Mouse (Mus musculus): ENCODE measurements at regions not wholly inside any gene's neighbourhood (a gene's known extent, or its start where the extent isn't known, plus 50 kb on each side); places are given as distances from the start of the nearest gene placed in this dataset.

DNA sequence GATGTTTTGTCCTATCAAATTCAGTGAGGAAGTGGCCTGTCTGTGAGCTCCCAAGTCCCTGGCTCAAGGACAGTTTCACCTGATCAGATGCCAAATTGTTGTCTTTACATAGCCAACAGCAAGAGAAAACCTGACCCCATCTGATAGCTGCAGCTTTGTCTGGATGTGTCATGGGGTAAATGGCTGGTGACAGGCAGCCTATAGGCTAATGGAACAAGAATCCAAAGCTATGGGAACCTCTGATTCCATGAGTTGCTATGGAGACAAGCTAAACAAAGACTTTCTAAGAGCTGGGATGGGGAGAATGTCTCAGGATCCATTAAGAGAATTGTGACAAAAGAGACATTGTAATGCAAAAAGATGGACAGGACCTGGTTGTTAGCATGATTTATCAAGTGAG is 184.6 kb upstream of the Isx start:
- TF ChIP-seq EP300 (optimal IDR thresholded peaks at IDR 0.05) (no peak), CTCF (IDR thresholded peaks at IDR 0.05; ENCODE audit: low read depth) (no peak)
